ENCODE assay signal across 24 mouse cellular contexts in the genomic region with DNA sequence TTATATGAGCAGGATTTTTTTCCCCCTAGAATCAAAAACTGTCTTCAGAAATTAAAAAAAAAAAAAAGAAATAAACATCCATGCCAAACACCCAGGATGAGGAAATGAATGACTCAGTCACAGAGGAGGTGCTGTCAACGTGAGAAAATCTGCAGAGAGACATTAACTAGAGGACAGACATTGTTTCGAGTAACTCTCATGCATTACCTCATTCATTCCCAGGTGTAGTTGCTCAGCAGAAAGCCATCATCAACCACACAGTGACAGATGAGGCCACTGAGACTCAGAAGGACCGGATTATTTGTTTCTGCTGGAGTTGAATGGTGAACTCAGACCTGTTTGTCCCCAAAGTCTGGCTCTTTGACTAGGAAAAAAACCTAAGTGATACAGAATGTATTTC.
DNase-seq lines count a peak whose midpoint lies in the region; ATAC-seq lines count a peak whose summit lies in the region.
"Had no signal": no experiment of that assay in that cellular context is flagged by ENCODE, and none has a peak within 500 bp of the region (broad histone marks: within the 10 kb centered on the region; RNA-seq: fewer than 3 reads in every experiment).

No protein-coding gene starts in this region.

- ATAC-seq in heart, embryonic 11.5 days (replicated peaks; ENCODE audit: insufficient number of reproducible peaks, low FRiP score, low TSS enrichment) = no peak
- no peak for ATAC-seq in forebrain, embryonic 16.5 days
- ATAC-seq in midbrain, embryonic 15.5 days (replicated peaks) = no peak
- ATAC-seq: activated CD4-positive, CD25-positive, alpha-beta regulatory T cell, adult 4 months; CD4-positive, CD25-positive, alpha-beta regulatory T cell, adult 4 months; Patski had no signal

- 49% methylated on average over 3 of the region's 3 CpGs for WGBS in heart, embryonic 11.5 days (ENCODE audit: insufficient replicate concordance)
- WGBS in forebrain, embryonic 16.5 days = 71% methylated on average over 3 of the region's 3 CpGs
- WGBS in midbrain, embryonic 15.5 days = 83% methylated on average over 3 of the region's 3 CpGs

- no peak overlapping the region for H3K4me3 ChIP-seq in heart, embryonic 11.5 days (ENCODE audit: low read depth, low read length)
- no peak overlapping the region for H3K4me3 ChIP-seq in forebrain, embryonic 16.5 days (replicated peaks; ENCODE audit: low read length)
- H3K4me3 ChIP-seq in midbrain, embryonic 15.5 days = no peak overlapping the region

- H3K27ac ChIP-seq in heart, embryonic 11.5 days (ENCODE audit: low read depth, low read length) = no peak overlapping the region
- no peak overlapping the region for H3K27ac ChIP-seq in forebrain, embryonic 16.5 days (ENCODE audit: low read length)
- no peak overlapping the region for H3K27ac ChIP-seq in midbrain, embryonic 15.5 days

- H3K4me1 ChIP-seq in heart, embryonic 11.5 days (ENCODE audit: control insufficient read depth, insufficient read depth, low read length) = no peaks in the 10 kb centered on the region
- H3K4me1 ChIP-seq in forebrain, embryonic 16.5 days (replicated peaks; ENCODE audit: control insufficient read depth, insufficient read depth, low read length) = no peaks in the 10 kb centered on the region
- no peaks in the 10 kb centered on the region for H3K4me1 ChIP-seq in midbrain, embryonic 15.5 days

- H3K9ac ChIP-seq in heart, embryonic 11.5 days (ENCODE audit: low read depth, low read length) = no peak overlapping the region
- H3K9ac ChIP-seq in forebrain, embryonic 16.5 days (replicated peaks; ENCODE audit: low read depth, low read length) = no peak overlapping the region
- no peak overlapping the region for H3K9ac ChIP-seq in midbrain, embryonic 15.5 days

- DNase-seq in heart, adult 11 months = peak; percentile 76
- peak; percentile 12 to 15 for DNase-seq in heart, postnatal 10 days
- no peak for DNase-seq in heart, postnatal 25 days (ENCODE audit: low spot score)
- peak; percentile 57 for DNase-seq in 3T3-L1 (ENCODE audit: low read depth, low spot score)
- peak; percentile 73 for DNase-seq in Muller cell, postnatal 12 days (ENCODE audit: inconsistent ontology term)
- DNase-seq: adrenal gland, adult 2 months; adrenal gland, adult 8-10 months; adrenal gland, postnatal 10 days; adrenal gland, postnatal 14 days; adrenal gland, postnatal 25 days; adrenal gland, postnatal 36 days; B cell, adult 2 months; cerebellum, adult 11 months; cerebellum, adult 11-12 months; cerebellum, adult 18-20 months; cerebellum, adult 2 months had no signal

- no peak overlapping the region for H3K4me2 ChIP-seq in heart, embryonic 11.5 days
- H3K4me2 ChIP-seq in forebrain, embryonic 16.5 days (ENCODE audit: low read length) = no peak overlapping the region
- H3K4me2 ChIP-seq in midbrain, embryonic 15.5 days = no peak overlapping the region

- no peaks in the 10 kb centered on the region for H3K9me3 ChIP-seq in heart, embryonic 11.5 days (replicated peaks; ENCODE audit: control insufficient read depth, low read length)
- H3K9me3 ChIP-seq in forebrain, embryonic 16.5 days (ENCODE audit: control insufficient read depth, low read length) = no peaks in the 10 kb centered on the region
- no peaks in the 10 kb centered on the region for H3K9me3 ChIP-seq in midbrain, embryonic 15.5 days
- H3K9me3 ChIP-seq: G1E had no signal

- H3K27me3 ChIP-seq in heart, embryonic 11.5 days (ENCODE audit: control insufficient read depth, insufficient read depth, low read length) = no peaks in the 10 kb centered on the region
- H3K27me3 ChIP-seq in forebrain, embryonic 16.5 days (replicated peaks; ENCODE audit: control insufficient read depth, insufficient read depth, low read length) = no peaks in the 10 kb centered on the region
- no peaks in the 10 kb centered on the region for H3K27me3 ChIP-seq in midbrain, embryonic 15.5 days (replicated peaks)
- H3K27me3 ChIP-seq: CH12.LX, Patski had no signal

- no peaks in the 10 kb centered on the region for H3K36me3 ChIP-seq in heart, embryonic 11.5 days (ENCODE audit: control insufficient read depth, insufficient read depth, low read length)
- no peaks in the 10 kb centered on the region for H3K36me3 ChIP-seq in forebrain, embryonic 16.5 days (ENCODE audit: control insufficient read depth, insufficient read depth)
- no peaks in the 10 kb centered on the region for H3K36me3 ChIP-seq in midbrain, embryonic 15.5 days (replicated peaks)
- H3K36me3 ChIP-seq: G1E had no signal

- intact Hi-C loops in heart, postnatal 10 days (cut with DNase I) = no loop called here
- intact Hi-C loops in heart, postnatal 25 days (cut with DNase I) = no loop called here
